Mouse (Mus musculus) adrenal gland, postnatal 10 days (tissue): Measurements from ENCODE around the gene Capn11. TPM values are rescaled to one million over a fixed set of nuclear protein-coding genes. Genes with fewer than 3 reads are reported as not detected.
"Not testable (repeated sequence)": the region's sequence is repeated elsewhere in the genome, so short reads cannot be mapped to it uniquely, and the experiment has no call there.

Source experiments
- DNase-seq: peaks from one replicate; pipeline ENCODE4 v3.0.0; 2021; ENCODE audit warnings: mixed read lengths
- total RNA-seq, 2 experiments: library from RNA; stranded (reverse); gene quantifications; 2 replicates each; pipeline ENCODE4 v1.2.3; 2021

The Capn11 gene
- total RNA-seq, 2 experiments from 2014 or later, result 0.63 TPM; not detected in 1

- DNase-seq, result no peak
Measured at GRCm38 (mm10) chr17:45628885-45629855, 30.0 kb downstream of the Capn11 start.

- DNase-seq, result no peak
Measured at GRCm38 (mm10) chr17:45628160-45628559, 31.0 kb downstream of the Capn11 start.

GRCm38 (mm10) chr17:45626577-45627134 is 32.5 kb downstream of the Capn11 start:
- DNase-seq, result peak; percentile 80

- DNase-seq, result not testable (repeated sequence)
Measured at GRCm38 (mm10) chr17:45623425-45623824, 35.7 kb downstream of the Capn11 start.

- peak; percentile 47 for DNase-seq
Measured at GRCm38 (mm10) chr17:45619386-45620256, 39.5 kb downstream of the Capn11 start.

- peak; percentile 59 for DNase-seq
Measured at GRCm38 (mm10) chr17:45618941-45619385, 40.2 kb downstream of the Capn11 start.

- DNase-seq, result no peak
Measured at GRCm38 (mm10) chr17:45617655-45618054, 41.5 kb downstream of the Capn11 start.

- DNase-seq, result no peak
Measured at GRCm38 (mm10) chr17:45616679-45617078, 42.4 kb downstream of the Capn11 start.

- DNase-seq, result no peak
Measured at GRCm38 (mm10) chr17:45616046-45616650, 43.0 kb downstream of the Capn11 start.

- DNase-seq, result no peak
Measured at GRCm38 (mm10) chr17:45612921-45613320, 46.2 kb downstream of the Capn11 start.

- no peak for DNase-seq
Measured at GRCm38 (mm10) chr17:45612008-45612407, 47.1 kb downstream of the Capn11 start.

- peak; percentile 34 for DNase-seq
Measured at GRCm38 (mm10) chr17:45610144-45610866, 48.8 kb downstream of the Capn11 start.

GRCm38 (mm10) chr17:45608396-45608795 is 50.7 kb downstream of the Capn11 start:
- no peak for DNase-seq

- DNase-seq, result no peak
Measured at GRCm38 (mm10) chr17:45606992-45607879, 51.9 kb downstream of the Capn11 start.

- DNase-seq, result no peak
Measured at GRCm38 (mm10) chr17:45602984-45603383, 56.1 kb downstream of the Capn11 start.

GRCm38 (mm10) chr17:45601877-45602304 is 57.2 kb downstream of the Capn11 start, which contains the start of gene Mymx:
Gene Mymx (minus strand): TSS chr17:45602102.
- no peak for DNase-seq

- DNase-seq, result no peak
Measured at GRCm38 (mm10) chr17:45601325-45601724, 57.8 kb downstream of the Capn11 start.

- no peak for DNase-seq
Measured at GRCm38 (mm10) chr17:45600267-45600666, 58.9 kb downstream of the Capn11 start.

GRCm38 (mm10) chr17:45599446-45600242 is 59.5 kb downstream of the Capn11 start, which contains the start of gene Slc29a1:
Gene Slc29a1 (minus strand): TSS chr17:45599606.
- DNase-seq, result peak; percentile 80
